24 mouse cellular contexts compared by ENCODE assay signal in genomic region chr2:103822560-103822959, GRCm38 (mm10). TPM values are rescaled to one million over a fixed set of nuclear protein-coding genes. Genes with fewer than 3 reads are reported as not detected.
DNase-seq lines count a peak whose midpoint lies in the region; ATAC-seq and TF ChIP-seq lines count a peak whose summit lies in the region.
"Had no signal": no experiment of that assay in that cellular context is flagged by ENCODE, and none has a peak within 500 bp of the region (broad histone marks: within the 10 kb centered on the region; RNA-seq: fewer than 3 reads in every experiment).

No protein-coding gene starts in this region.

- H3K9ac ChIP-seq in liver, adult 2 months (ENCODE audit: low read depth, low read length) = no peak overlapping the region
- H3K9ac ChIP-seq in neural tube, embryonic 15.5 days (replicated peaks) = no peak overlapping the region
- H3K9ac ChIP-seq: forebrain, embryonic 13.5 days; forebrain, postnatal 0 days; hindbrain, embryonic 12.5 days had no signal

- 57% methylated on average over 7 of the region's 7 CpGs for WGBS in kidney, adult 2 months
- WGBS in liver, adult 2 months = 68% methylated on average over 7 of the region's 7 CpGs
- 64% methylated on average over 7 of the region's 7 CpGs for WGBS in neural tube, embryonic 15.5 days

- H3K79me2 ChIP-seq in liver, adult 2 months (ENCODE audit: control insufficient read depth, insufficient read depth, low read length) = peaks cover 3% of the 10 kb centered on the region; the same call in 1 of the 2 replicates

- peak; percentile 39; the same call in 1 of the 2 replicates for TF ChIP-seq CTCF in kidney, adult 2 months (conservative IDR thresholded peaks at IDR 0.05; ENCODE audit: insufficient read depth, insufficient read length, low read depth, low read length)
- peak; percentile 20; the same call in 1 of the 2 replicates for TF ChIP-seq CTCF in liver, adult 2 months (IDR thresholded peaks at IDR 0.05; ENCODE audit: low read depth, low read length)

- TF ChIP-seq POLR2A in kidney, adult 2 months (IDR thresholded peaks at IDR 0.05; ENCODE audit: low read depth, low read length) = no peak
- TF ChIP-seq POLR2A in liver, adult 2 months (IDR thresholded peaks at IDR 0.05; ENCODE audit: extremely low read depth, insufficient read depth, low read length) = no peak

- peak; percentile 48; the same call in 1 of the 2 replicates for ATAC-seq in megakaryocyte progenitor cell, adult 5-6 weeks (replicated peaks; ENCODE audit: poor library complexity)
- ATAC-seq in neural tube, embryonic 15.5 days (ENCODE audit: low FRiP score) = no peak
- ATAC-seq: forebrain, embryonic 13.5 days; forebrain, postnatal 0 days; hindbrain, postnatal 0 days; Patski had no signal

- no peaks in the 10 kb centered on the region for H3K9me3 ChIP-seq in neural tube, embryonic 15.5 days (replicated peaks)
- H3K9me3 ChIP-seq: embryonic facial prominence, embryonic 10.5 days; heart, embryonic 10.5 days; hindbrain, embryonic 12.5 days had no signal

- H3K36me3 ChIP-seq in kidney, adult 2 months (ENCODE audit: control insufficient read depth, insufficient read depth, low read length) = no peaks in the 10 kb centered on the region
- peaks cover 2% of the 10 kb centered on the region; the same call in 1 of the 2 replicates for H3K36me3 ChIP-seq in liver, adult 2 months (ENCODE audit: control insufficient read depth, insufficient read depth, low read length)
- H3K36me3 ChIP-seq in neural tube, embryonic 15.5 days = no peaks in the 10 kb centered on the region
- H3K36me3 ChIP-seq: embryonic facial prominence, embryonic 10.5 days; heart, embryonic 10.5 days; hindbrain, embryonic 12.5 days had no signal

- H3K27ac ChIP-seq in kidney, adult 2 months (ENCODE audit: insufficient read depth, low read depth, low read length) = no peak overlapping the region
- no peak overlapping the region for H3K27ac ChIP-seq in liver, adult 2 months (replicated peaks; ENCODE audit: insufficient read depth, low read depth, low read length)
- no peak overlapping the region for H3K27ac ChIP-seq in neural tube, embryonic 15.5 days (replicated peaks)
- H3K27ac ChIP-seq: embryonic facial prominence, embryonic 10.5 days; forebrain, embryonic 13.5 days; gastrocnemius, adult 2 months; heart, embryonic 10.5 days; hindbrain, embryonic 12.5 days; hindbrain, postnatal 0 days had no signal

- no peaks in the 10 kb centered on the region for H3K27me3 ChIP-seq in kidney, adult 2 months (replicated peaks; ENCODE audit: control insufficient read depth, insufficient read depth, low read length)
- H3K27me3 ChIP-seq in liver, adult 2 months (ENCODE audit: control insufficient read depth, insufficient read depth, low read length) = no peaks in the 10 kb centered on the region
- H3K27me3 ChIP-seq in neural tube, embryonic 15.5 days (replicated peaks) = no peaks in the 10 kb centered on the region
- H3K27me3 ChIP-seq: forebrain, embryonic 13.5 days; hindbrain, embryonic 12.5 days had no signal

- peak; percentile 51 for DNase-seq in kidney, adult 2 months
- no peak for DNase-seq in kidney, adult 11 months
- peak; percentile 28 for DNase-seq in liver, adult 2 months (ENCODE audit: extremely low read depth, low read depth, low spot score)
- DNase-seq in liver (no peak), R1 (ENCODE audit: low read depth, low spot score) (peak; percentile 40)
- DNase-seq in left cerebral cortex, postnatal 4 days = no peak
- DNase-seq: adrenal gland, postnatal 25 days; cerebellum, adult 18-20 months; cerebellum, adult 9-11 months; cerebellum, postnatal 36 days; forebrain, postnatal 0 days; gastrocnemius, adult 2 months; gastrocnemius, postnatal 25 days; heart, adult 11 months; heart, postnatal 10 days; heart, postnatal 4 days had no signal

- no peaks in the 10 kb centered on the region for H3K4me1 ChIP-seq in kidney, adult 2 months (ENCODE audit: control insufficient read depth, insufficient read depth, low read length)
- H3K4me1 ChIP-seq in liver, adult 2 months (ENCODE audit: control insufficient read depth, insufficient read depth, low read length) = peaks cover 3% of the 10 kb centered on the region
- no peaks in the 10 kb centered on the region for H3K4me1 ChIP-seq in neural tube, embryonic 15.5 days
- H3K4me1 ChIP-seq: forebrain, embryonic 13.5 days; hindbrain, embryonic 12.5 days had no signal

- no peak overlapping the region for H3K4me3 ChIP-seq in kidney, adult 2 months (ENCODE audit: insufficient read depth, low read depth, low read length)
- H3K4me3 ChIP-seq in liver, adult 2 months (ENCODE audit: insufficient read depth, low read depth, low read length) = no peak overlapping the region
- no peak overlapping the region for H3K4me3 ChIP-seq in neural tube, embryonic 15.5 days (replicated peaks)
- H3K4me3 ChIP-seq: embryonic facial prominence, embryonic 10.5 days; forebrain, embryonic 13.5 days; gastrocnemius, adult 2 months; heart, embryonic 10.5 days; hindbrain, embryonic 12.5 days had no signal

- intact Hi-C loops in left cerebral cortex, postnatal 4 days (cut with DNase I) = no loop called here

- H3K4me2 ChIP-seq in neural tube, embryonic 15.5 days = no peak overlapping the region
- H3K4me2 ChIP-seq: forebrain, embryonic 13.5 days; hindbrain, embryonic 12.5 days had no signal

RNA-seq across cellular contexts. Expression of gene Caprin1, which starts 25.1 kb away (rescaled TPM):
- 100 and 120 TPM in 2 replicates for polyA plus RNA-seq in kidney, adult 2 months (2012; rRNA removed)
- total RNA-seq in liver, adult 2 months (2014; rRNA removed) = 170 and 201 TPM in 2 replicates
- polyA plus RNA-seq in liver, adult 2 months (2012; rRNA removed) = 90.7 and 97.3 TPM in 2 replicates
- total RNA-seq in megakaryocyte progenitor cell, adult 5-6 weeks (2015) = 402 and 462 TPM in 2 replicates
- total RNA-seq in megakaryocyte progenitor cell, adult 5-6 weeks (2017) = 443 and 535 TPM in 2 replicates
- polyA plus RNA-seq in neural tube, embryonic 15.5 days (2015; fragmentation: Nextera tagmentation; extraction: Ambion mirVana) = 304 and 308 TPM in 2 replicates
- total RNA-seq in left cerebral cortex, postnatal 4 days (2021) = 100 to 1,000 TPM; 537 to 571 TPM

Comparison
In these comparisons a context has a peak if more than half of its experiments do, and no peak if none do; other contexts are left out.
1. DNase-seq: peak in kidney, adult 2 months (single experiment), liver, adult 2 months (single experiment) and R1 (single experiment); none in kidney, adult 11 months (single experiment), liver (single experiment) and left cerebral cortex, postnatal 4 days (single experiment).